Mouse (Mus musculus) CD8-positive naive resting alpha-beta T cell, adult 57 days (primary cell): ENCODE results near the gene Cox14. TPM values are rescaled to one million over a fixed set of nuclear protein-coding genes. Genes with fewer than 3 reads are reported as not detected.

ENCODE experiments used
- total RNA-seq: library from RNA; stranded (reverse); gene quantifications from one replicate; pipeline ENCODE4 v1.2.4, GENCODE M21; 2023

The Cox14 gene
- total RNA-seq: 51.3 TPM

GRCm38 (mm10) chr15:99725341-99726155 lies at the start of gene Cox14:
Gene Cox14, plus strand, starts transcription at chr15:99725618.

GRCm38 (mm10) chr15:99701999-99702900 lies 23.2 kb upstream of the Cox14 start, which contains the start of gene Smarcd1:
Gene Smarcd1, plus strand, starts transcription at chr15:99702129.

GRCm38 (mm10) chr15:99705440-99706048 lies 19.9 kb upstream of the Cox14 start, which contains the start of gene Gm17349:
Gene Gm17349, minus strand, starts transcription at chr15:99705490.

GRCm38 (mm10) chr15:99717386-99718334 lies 7.8 kb upstream of the Cox14 start, which contains the start of gene Gpd1:
Gene Gpd1, plus strand, starts transcription at chr15:99717515.

GRCm38 (mm10) chr15:99772881-99772924 lies 47.3 kb downstream of the Cox14 start, which contains the start of gene Cers5:
Gene Cers5, minus strand, starts transcription at chr15:99772885.

Other genes starting within 250 kb of the Cox14 start
- gene Faim2, start 197.5 kb upstream of the Cox14 start, total RNA-seq: not detected
- gene Aqp2, start 146.6 kb upstream of the Cox14 start, total RNA-seq: not detected
- gene Aqp5, start 134.8 kb upstream of the Cox14 start, total RNA-seq: not detected
- not detected for gene Aqp6, start 124.2 kb upstream of the Cox14 start, total RNA-seq
- gene Racgap1, start 74.0 kb upstream of the Cox14 start, total RNA-seq: 64.1 TPM
- gene Asic1, start 55.2 kb upstream of the Cox14 start, total RNA-seq: 0.31 TPM
- 45.3 TPM for gene Smarcd1, start 23.5 kb upstream of the Cox14 start, total RNA-seq
- 4.8 TPM for gene Gm17349, start 20.1 kb upstream of the Cox14 start, total RNA-seq
- 0.52 TPM for gene Gpd1, start 8.1 kb upstream of the Cox14 start, total RNA-seq
- gene Cers5, start 47.3 kb downstream of the Cox14 start, total RNA-seq: 54.6 TPM
- 0.67 TPM for gene Lima1, start 149.8 kb downstream of the Cox14 start, total RNA-seq
- not detected for gene Fam186a, start 241.4 kb downstream of the Cox14 start, total RNA-seq
- 54.3 TPM for gene Larp4, start 244.4 kb downstream of the Cox14 start, total RNA-seq